Mouse (Mus musculus) intestine, embryonic 16.5 days (tissue): Measurements from ENCODE around the gene Nlrp1b. TPM values are rescaled to one million over a fixed set of nuclear protein-coding genes. Genes with fewer than 3 reads are reported as not detected.

Source experiments
- ATAC-seq: fragments of 200-750 bp; cut with Nextera tagmentation; 2 replicates; pipeline ENCODE4 v1.8.0; 2017; ENCODE audit warnings: moderate TSS enrichment, moderate library complexity
- H3K27ac ChIP-seq: fragments of 300-500 bp; sonication (generic); 2 replicates; pipeline ENCODE4 v1.5.1; 2014; ENCODE audit warnings: mild to moderate bottlenecking, low read length
- H3K27me3 ChIP-seq: fragments of 300-500 bp; sonication (generic); replicated peaks from 2 replicates; pipeline ENCODE4 v1.6.1; 2014; ENCODE audit warnings: low read length, control low read depth, mixed read lengths; ENCODE audit not compliant: control insufficient read depth, insufficient read depth
- H3K36me3 ChIP-seq: fragments of 300-500 bp; sonication (generic); 2 replicates; pipeline ENCODE4 v1.6.1; 2014; ENCODE audit warnings: low read length, control low read depth; ENCODE audit not compliant: control insufficient read depth, insufficient read depth
- H3K4me1 ChIP-seq: fragments of 300-500 bp; sonication (generic); 2 replicates; pipeline ENCODE4 v1.6.1; 2014; ENCODE audit warnings: low read length, control low read depth, mixed read lengths; ENCODE audit not compliant: control insufficient read depth, insufficient read depth
- H3K4me2 ChIP-seq: fragments of 300-500 bp; sonication (generic); 2 replicates; pipeline ENCODE4 v1.6.1; 2014; ENCODE audit warnings: low read depth, low read length, control low read depth
- H3K4me3 ChIP-seq: fragments of 300-500 bp; sonication (generic); 2 replicates; pipeline ENCODE4 v1.5.1; 2014; ENCODE audit warnings: mild to moderate bottlenecking, low read length
- H3K9ac ChIP-seq: fragments of 300-500 bp; sonication (generic); 2 replicates; pipeline ENCODE4 v1.6.1; 2014; ENCODE audit warnings: low read depth, low read length
- H3K9me3 ChIP-seq: fragments of 300-500 bp; sonication (generic); 2 replicates; pipeline ENCODE4 v1.6.1; 2016; ENCODE audit warnings: low read length, control low read depth; ENCODE audit not compliant: control insufficient read depth
- WGBS: fragments of 180-500 bp; shearing (Covaris S2); extraction: QIAGEN DNeasy Blood & Tissue Kit; methylation state at CpG from one replicate; pipeline ENCODE4 v1.1.7; 2014; 5-methylcytosine and 5-hydroxymethylcytosine counted together
- polyA plus RNA-seq: library from polyadenylated mRNA; unstranded; fragments of >200 nt; fragmentation: Nextera tagmentation; extraction: Ambion mirVana; gene quantifications from 2 replicates; pipeline ENCODE4 v1.2.1, GENCODE M21; 2015

Gene Nlrp1b
- polyA plus RNA-seq, 1 experiment from 2014 or later = 0.20 TPM

DNA sequence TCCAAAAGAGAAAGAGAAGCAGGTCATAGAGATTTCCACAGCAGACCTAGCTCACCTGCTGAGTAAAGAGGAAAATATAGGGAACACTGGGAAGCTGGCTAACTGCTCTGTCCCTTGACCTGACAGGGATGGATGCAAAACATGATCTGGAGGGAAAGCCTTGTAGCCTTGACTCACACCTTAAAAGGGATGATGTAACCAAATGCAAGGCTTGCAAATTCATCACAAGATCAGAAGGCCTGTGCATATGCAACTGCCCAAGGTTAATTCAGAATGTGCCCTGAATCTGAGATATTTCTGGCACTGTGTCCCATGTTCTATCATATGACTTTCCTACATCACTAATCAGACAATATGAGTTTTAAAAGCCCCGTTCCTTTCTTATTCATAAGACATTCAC lies 75.3 kb downstream of the Nlrp1b start:
- Histone ChIP-seq H3K9ac (no peak overlapping the region), H3K4me2 (no peak overlapping the region), H3K27ac (no peak overlapping the region), H3K36me3 (no peaks in the 10 kb centered on the region), H3K4me3 (no peak overlapping the region), H3K4me1 (no peaks in the 10 kb centered on the region), H3K27me3 (no peaks in the 10 kb centered on the region), H3K9me3 (no peaks in the 10 kb centered on the region)
- WGBS = 79% methylated on average over 1 of the region's 1 CpGs
- no peak for ATAC-seq

DNA sequence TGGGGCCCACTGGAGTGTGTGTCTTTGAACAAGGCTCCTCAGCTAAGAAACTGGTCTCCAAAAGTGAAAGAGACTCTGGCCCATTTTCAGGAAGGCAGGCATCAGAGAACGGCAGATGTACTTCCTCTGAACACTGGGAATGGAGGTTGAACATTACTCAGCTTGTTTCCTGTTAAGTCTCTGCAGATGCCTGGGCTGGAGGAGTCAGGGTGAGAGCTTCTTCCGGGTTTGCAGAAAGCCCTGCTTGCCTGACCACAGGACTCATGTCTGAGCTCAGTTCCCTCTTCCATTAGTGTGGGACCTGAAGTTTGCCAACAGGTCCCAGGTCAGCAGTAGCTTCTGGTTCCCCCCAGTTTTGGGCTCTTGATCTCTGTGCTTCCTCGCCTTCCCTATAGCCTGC lies 85.9 kb downstream of the Nlrp1b start, which contains the start of gene Nlrp1a:
TSS of gene Nlrp1a (minus strand) at position 44 of the 400 bp plus-strand sequence.
- H3K27me3 ChIP-seq = no peaks in the 10 kb centered on the region
- H3K27ac ChIP-seq = no peak within 1 kb of the TSS
- no peaks in the 10 kb centered on the region for H3K9me3 ChIP-seq
- H3K4me1 ChIP-seq = no peaks in the 10 kb centered on the region
- no peak within 1 kb of the TSS for H3K4me2 ChIP-seq
- H3K36me3 ChIP-seq = no peaks in the 10 kb centered on the region
- 68% methylated on average over 3 of the region's 3 CpGs for WGBS
- ATAC-seq = no peak
- no peak within 1 kb of the TSS for H3K4me3 ChIP-seq
- H3K9ac ChIP-seq = no peak within 1 kb of the TSS

DNA sequence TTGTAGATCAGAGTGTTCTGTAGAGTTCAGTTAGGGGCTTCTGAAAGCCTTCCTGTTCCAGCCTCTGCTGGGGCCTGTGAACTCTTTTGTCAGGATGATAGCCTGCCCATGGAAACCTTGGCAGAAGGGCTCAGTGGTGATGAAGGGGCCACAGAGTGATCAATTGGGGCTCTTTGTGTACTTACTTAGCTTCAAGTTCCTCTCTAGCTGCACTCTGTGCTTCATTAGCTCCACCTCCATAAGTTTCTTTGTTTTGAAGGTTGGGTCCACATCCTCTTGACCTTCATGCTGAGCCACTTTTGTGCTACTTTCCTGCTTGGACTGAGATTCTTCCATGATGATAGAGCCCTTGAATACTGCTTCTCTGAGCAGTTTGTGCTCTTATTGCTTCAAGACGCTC lies 88.5 kb downstream of the Nlrp1b start:
- no peak overlapping the region for H3K27ac ChIP-seq
- H3K9me3 ChIP-seq = no peaks in the 10 kb centered on the region

DNA sequence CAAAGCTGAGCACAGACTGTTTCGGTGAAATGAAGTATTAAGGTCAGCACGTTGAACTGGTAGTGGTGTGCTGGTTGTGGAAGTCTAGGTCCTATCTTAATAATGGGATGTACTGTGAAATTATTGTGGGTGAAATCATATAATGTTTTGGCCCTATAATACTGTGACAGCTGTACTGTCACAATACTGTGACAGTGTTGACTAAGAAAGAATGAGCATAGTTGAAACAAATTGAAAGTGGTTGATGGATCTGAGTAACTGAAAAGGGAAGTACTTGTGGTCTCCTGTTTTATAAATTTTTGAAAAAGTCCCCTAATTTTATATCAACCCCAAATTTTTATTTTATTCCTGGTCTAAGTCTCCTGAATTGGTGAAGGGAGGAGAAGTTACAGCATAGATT lies 123.4 kb downstream of the Nlrp1b start:
- H3K4me1 ChIP-seq = no peaks in the 10 kb centered on the region
- no peak overlapping the region for H3K9ac ChIP-seq
- H3K4me2 ChIP-seq = no peak overlapping the region
- H3K4me3 ChIP-seq = no peak overlapping the region
- no peak overlapping the region for H3K27ac ChIP-seq
- no peaks in the 10 kb centered on the region for H3K27me3 ChIP-seq
- no peaks in the 10 kb centered on the region for H3K9me3 ChIP-seq
- 74% methylated on average over 2 of the region's 2 CpGs for WGBS
- no peak for ATAC-seq
- no peaks in the 10 kb centered on the region for H3K36me3 ChIP-seq

More for the DNA sequence above, 88.5 kb downstream of the Nlrp1b start:
- no peak overlapping the region for H3K4me3 ChIP-seq
- no peak overlapping the region for H3K9ac ChIP-seq
- H3K36me3 ChIP-seq = no peaks in the 10 kb centered on the region
- no peaks in the 10 kb centered on the region for H3K27me3 ChIP-seq
- no peak for ATAC-seq
- WGBS = 90% methylated on average over 1 of the region's 1 CpGs
- H3K4me1 ChIP-seq = no peaks in the 10 kb centered on the region
- no peak overlapping the region for H3K4me2 ChIP-seq

DNA sequence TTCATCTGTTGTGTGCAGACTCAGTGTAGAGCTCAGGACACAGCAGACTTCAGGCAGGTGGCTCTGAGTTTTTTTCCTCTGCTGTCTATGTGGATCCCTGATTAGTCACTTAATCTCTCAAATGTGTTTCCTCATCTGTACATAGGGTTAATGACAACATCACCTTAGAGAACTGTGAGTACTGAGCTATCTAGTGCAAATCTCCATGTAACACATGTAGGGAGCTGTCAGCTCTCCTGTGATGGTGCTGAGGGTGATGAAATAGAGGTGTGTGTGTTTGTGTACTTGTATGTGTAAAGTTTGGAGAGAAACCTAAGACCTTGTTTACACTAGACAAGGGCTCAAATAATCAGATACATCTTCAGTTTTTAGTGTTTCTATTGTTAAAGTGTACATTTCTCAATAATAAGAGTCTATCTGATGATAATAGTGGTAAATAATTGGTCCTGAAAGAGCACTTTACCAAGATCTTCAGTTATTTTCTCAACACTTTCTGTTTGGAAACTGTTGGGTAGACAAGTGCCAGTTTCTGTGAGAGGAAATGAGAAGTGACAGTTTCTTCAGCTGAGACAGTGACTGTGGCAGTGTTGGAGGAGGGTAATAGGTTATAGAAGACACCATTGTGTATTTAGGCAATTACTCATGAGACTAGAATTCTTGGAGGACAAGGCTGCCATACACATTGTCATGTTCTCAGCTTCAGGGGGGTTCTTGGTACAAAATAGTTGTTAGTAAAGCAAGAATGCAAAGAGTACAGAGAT lies 124.1 kb downstream of the Nlrp1b start:
- Histone ChIP-seq H3K9ac (no peak overlapping the region), H3K4me1 (no peaks in the 10 kb centered on the region), H3K4me2 (no peak overlapping the region), H3K4me3 (no peak overlapping the region), H3K9me3 (no peaks in the 10 kb centered on the region), H3K36me3 (no peaks in the 10 kb centered on the region), H3K27ac (no peak overlapping the region), H3K27me3 (no peaks in the 10 kb centered on the region)
- ATAC-seq = no peak

DNA sequence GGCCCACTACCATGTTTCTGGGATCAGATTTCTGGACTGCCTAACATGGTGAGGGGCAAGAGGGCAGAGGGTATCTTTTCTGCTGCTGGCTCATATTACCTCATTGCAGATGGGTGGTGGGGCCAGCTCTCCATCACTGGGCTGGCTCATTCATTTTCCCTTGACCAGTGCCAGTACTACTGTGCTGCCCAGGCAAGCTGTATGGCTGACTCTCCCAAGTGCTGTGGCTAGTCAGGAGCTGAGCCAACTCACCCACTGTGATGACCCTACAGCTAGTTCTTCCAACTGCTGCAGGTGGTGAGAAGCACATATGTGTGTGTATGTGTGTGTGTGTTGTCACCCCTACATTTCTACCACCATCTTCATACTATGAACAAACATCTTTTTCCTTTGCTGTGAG lies 126.6 kb downstream of the Nlrp1b start:
- no peaks in the 10 kb centered on the region for H3K36me3 ChIP-seq
- H3K9ac ChIP-seq = no peak overlapping the region
- H3K27me3 ChIP-seq = no peaks in the 10 kb centered on the region
- no peak overlapping the region for H3K4me3 ChIP-seq
- ATAC-seq = no peak
- H3K9me3 ChIP-seq = no peaks in the 10 kb centered on the region
- H3K27ac ChIP-seq = no peak overlapping the region
- no peak overlapping the region for H3K4me2 ChIP-seq
- H3K4me1 ChIP-seq = no peaks in the 10 kb centered on the region

Other genes with a start within 250 kb of the Nlrp1b start
- 331 and 372 TPM in 2 replicates for gene C1qbp, start 247.7 kb downstream of the Nlrp1b start, polyA plus RNA-seq
- gene Dhx33, start 226.3 kb downstream of the Nlrp1b start, polyA plus RNA-seq = 12.2 and 13.9 TPM in 2 replicates
- 27.9 and 35.2 TPM in 2 replicates for gene Mis12, start 211.1 kb downstream of the Nlrp1b start, polyA plus RNA-seq
- gene Derl2, start 210.9 kb downstream of the Nlrp1b start, polyA plus RNA-seq = 65.8 and 66.4 TPM in 2 replicates
- 45.2 and 51.0 TPM in 2 replicates for gene 6330403K07Rik, start 197.2 kb downstream of the Nlrp1b start, polyA plus RNA-seq
- 0.17 and 0.20 TPM in 2 replicates for gene Nlrp1a, start 86.0 kb downstream of the Nlrp1b start, polyA plus RNA-seq